10 mouse cellular contexts compared by ENCODE assay signal in genomic region chr16:87307109-87307735, GRCm38 (mm10). TPM values are rescaled to one million over a fixed set of nuclear protein-coding genes. Genes with fewer than 3 reads are reported as not detected.
DNase-seq lines count a peak whose midpoint lies in the region; ATAC-seq lines count a peak whose summit lies in the region.
"Had no signal": no experiment of that assay in that cellular context is flagged by ENCODE, and none has a peak within 500 bp of the region (broad histone marks: within the 10 kb centered on the region; RNA-seq: fewer than 3 reads in every experiment).

No protein-coding gene starts in this region.

- peak overlapping the region; percentile 92 to 96 for H3K27ac ChIP-seq in heart, embryonic 14.5 days (replicated peaks in 1 of 2; ENCODE audit: control insufficient read depth in 1 of 2, insufficient read depth in 1 of 2, low read depth in 2 of 2, low read length in 2 of 2)
- no peak overlapping the region for H3K27ac ChIP-seq in midbrain, embryonic 11.5 days (ENCODE audit: low read depth, low read length)
- H3K27ac ChIP-seq: neural tube, embryonic 13.5 days had no signal

- no peaks in the 10 kb centered on the region for H3K36me3 ChIP-seq in heart, embryonic 14.5 days (ENCODE audit: control insufficient read depth, insufficient read depth, low read length)
- no peaks in the 10 kb centered on the region for H3K36me3 ChIP-seq in midbrain, embryonic 11.5 days (ENCODE audit: control insufficient read depth, insufficient read depth, low read length)
- H3K36me3 ChIP-seq: neural tube, embryonic 13.5 days had no signal

- H3K27me3 ChIP-seq in heart, embryonic 14.5 days (ENCODE audit: control insufficient read depth, insufficient read depth, low read length): no peaks in the 10 kb centered on the region
- no peaks in the 10 kb centered on the region for H3K27me3 ChIP-seq in midbrain, embryonic 11.5 days (ENCODE audit: control insufficient read depth, insufficient read depth, low read length)
- H3K27me3 ChIP-seq: neural tube, embryonic 13.5 days had no signal

- peak overlapping the region; percentile 46 for H3K4me2 ChIP-seq in heart, embryonic 14.5 days (ENCODE audit: low read length)
- H3K4me2 ChIP-seq in midbrain, embryonic 11.5 days: no peak overlapping the region
- H3K4me2 ChIP-seq: neural tube, embryonic 13.5 days had no signal

- WGBS in heart, embryonic 14.5 days: 12% methylated on average over 10 of the region's 10 CpGs
- 85% methylated on average over 10 of the region's 10 CpGs for WGBS in midbrain, embryonic 11.5 days

- H3K9me3 ChIP-seq in heart, embryonic 14.5 days (ENCODE audit: control insufficient read depth, low read length): no peaks in the 10 kb centered on the region
- H3K9me3 ChIP-seq in midbrain, embryonic 11.5 days (ENCODE audit: control insufficient read depth, low read length): no peaks in the 10 kb centered on the region
- H3K9me3 ChIP-seq: neural tube, embryonic 13.5 days had no signal

- DNase-seq in frontal cortex, postnatal 10 days (ENCODE audit: low spot score in 2 of 2): no peak
- DNase-seq in NIH3T3 (ENCODE audit: low read depth): peak; percentile 71
- DNase-seq in lung, postnatal 10 days: peak; percentile 56
- DNase-seq in cerebellum, adult 11 months: no peak
- DNase-seq in midbrain, embryonic 11.5 days (ENCODE audit: low spot score, missing footprints): no peak
- DNase-seq in layer of hippocampus, adult 9-11 months: no peak
- DNase-seq: thymus, postnatal 4 days had no signal

- peak; percentile 100 for ATAC-seq in frontal cortex, adult (ENCODE audit: low TSS enrichment)
- ATAC-seq in heart, embryonic 14.5 days (ENCODE audit: insufficient number of reproducible peaks, insufficient read depth, low FRiP score, low read depth): peak; percentile 88
- no peak for ATAC-seq in midbrain, embryonic 11.5 days (ENCODE audit: low FRiP score)

- H3K9ac ChIP-seq in heart, embryonic 14.5 days (ENCODE audit: low read length): peak overlapping the region; percentile 42; the same call in 1 of the 2 replicates
- no peak overlapping the region for H3K9ac ChIP-seq in midbrain, embryonic 11.5 days (ENCODE audit: low read length)
- H3K9ac ChIP-seq: neural tube, embryonic 13.5 days had no signal

- peaks cover 9 to 25% of the 10 kb centered on the region in 2 experiments for H3K4me1 ChIP-seq in heart, embryonic 14.5 days (ENCODE audit: control insufficient read depth in 2 of 2, insufficient read depth in 2 of 2, low read length in 2 of 2)
- no peaks in the 10 kb centered on the region for H3K4me1 ChIP-seq in midbrain, embryonic 11.5 days (ENCODE audit: control insufficient read depth, insufficient read depth, low read length)
- H3K4me1 ChIP-seq: neural tube, embryonic 13.5 days had no signal

- no peak overlapping the region for H3K4me3 ChIP-seq in heart, embryonic 14.5 days (ENCODE audit: control insufficient read depth in 1 of 2, insufficient read depth in 1 of 2, low read depth in 1 of 2, low read length in 2 of 2)
- no peak overlapping the region for H3K4me3 ChIP-seq in midbrain, embryonic 11.5 days (ENCODE audit: low read depth, low read length)
- H3K4me3 ChIP-seq: neural tube, embryonic 13.5 days had no signal

RNA-seq across cellular contexts. Expression of gene N6amt1, which starts 46.8 kb away (rescaled TPM):
- polyA plus RNA-seq in heart, embryonic 14.5 days (2014; fragmentation: Nextera tagmentation; extraction: Ambion mirVana): 31.2 and 31.5 TPM in 2 replicates
- 14.7 and 15.3 TPM in 2 replicates for polyA plus RNA-seq in midbrain, embryonic 11.5 days (2014; fragmentation: Nextera tagmentation; extraction: Ambion mirVana)

Comparison
In these comparisons a context has a peak if more than half of its experiments do, and no peak if none do; other contexts are left out.
1. DNase-seq: peak in NIH3T3 (single experiment) and lung, postnatal 10 days (single experiment); none in frontal cortex, postnatal 10 days (0 of 2), cerebellum, adult 11 months (single experiment), midbrain, embryonic 11.5 days (single experiment) and layer of hippocampus, adult 9-11 months (single experiment).